Mouse (Mus musculus): Measurements from ENCODE around the gene Gm36210.

DNA sequence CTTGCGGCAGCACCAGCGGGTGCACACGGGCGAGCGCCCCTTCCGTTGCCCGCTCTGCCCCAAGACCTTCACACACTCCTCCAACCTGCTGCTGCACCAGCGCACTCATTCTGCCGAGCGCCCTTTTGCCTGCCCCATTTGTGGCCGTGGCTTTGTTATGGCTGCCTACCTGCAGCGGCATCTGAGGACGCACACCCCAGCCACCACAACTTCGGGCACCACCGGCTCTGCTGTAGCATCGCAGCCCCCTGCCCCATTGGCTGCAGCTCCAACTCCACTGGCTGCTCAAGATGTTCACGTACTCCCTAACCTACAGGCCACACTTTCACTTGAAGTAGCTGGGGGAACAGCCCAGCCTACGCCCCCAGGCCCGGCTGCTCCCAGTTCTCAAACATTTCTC is 14.2 kb upstream of the Gm36210 start:
- TF ChIP-seq CTCF (IDR thresholded peaks at IDR 0.05; ENCODE audit: low read depth, low read length) (no peak), POLR2A (IDR thresholded peaks at IDR 0.05; ENCODE audit: borderline replicate concordance, low read depth, low read length) (no peak)

Data from bone marrow macrophage, adult 2 months (primary cell).